Mouse (Mus musculus): ENCODE measurements around the gene Cdkn2d.

- TF ChIP-seq CTCF (IDR thresholded peaks at IDR 0.05; ENCODE audit: control insufficient read depth, insufficient read depth, insufficient replicate concordance, low read depth, low read length) (no peak), POLR2A (IDR thresholded peaks at IDR 0.05; ENCODE audit: control insufficient read depth, low read depth, low read length) (no peak)
Observed at GRCm38 (mm10) chr9:21244428-21245112, 46.6 kb downstream of the Cdkn2d start.

Measured in testis, adult 2 months (tissue).